Mouse (Mus musculus) midbrain, embryonic 13.5 days (tissue): ENCODE data around the gene Gaa. TPM values are rescaled to one million over a fixed set of nuclear protein-coding genes. Genes with fewer than 3 reads are reported as not detected.

Experiments used
- ATAC-seq: fragments of 200-750 bp; cut with Nextera tagmentation; 2 replicates; pipeline ENCODE4 v1.8.0; 2017; ENCODE audit warnings: mild to moderate bottlenecking, moderate TSS enrichment, moderate library complexity
- H3K27ac ChIP-seq: fragments of 300-500 bp; sonication (generic); 2 replicates; pipeline ENCODE4 v1.5.1; 2015; ENCODE audit warnings: inconsistent platforms, mild to moderate bottlenecking, moderate library complexity
- H3K27me3 ChIP-seq: fragments of 300-500 bp; sonication (generic); 2 replicates; pipeline ENCODE4 v1.6.1; 2015; ENCODE audit warnings: mild to moderate bottlenecking, inconsistent platforms
- H3K36me3 ChIP-seq: fragments of 300-500 bp; sonication (generic); 2 replicates; pipeline ENCODE4 v1.6.1; 2015; ENCODE audit warnings: mild to moderate bottlenecking, inconsistent platforms
- H3K4me1 ChIP-seq: fragments of 300-500 bp; sonication (generic); replicated peaks from 2 replicates; pipeline ENCODE4 v1.6.1; 2015; ENCODE audit warnings: inconsistent platforms
- H3K4me2 ChIP-seq: fragments of 300-500 bp; sonication (generic); replicated peaks from 2 replicates; pipeline ENCODE4 v1.6.1; 2015; ENCODE audit warnings: moderate library complexity, mild to moderate bottlenecking, inconsistent platforms
- H3K4me3 ChIP-seq: fragments of 300-500 bp; sonication (generic); replicated peaks from 2 replicates; pipeline ENCODE4 v1.5.1; 2015; ENCODE audit warnings: mild to moderate bottlenecking, inconsistent platforms
- H3K9ac ChIP-seq: fragments of 300-500 bp; sonication (generic); replicated peaks from 2 replicates; pipeline ENCODE4 v1.6.1; 2015; ENCODE audit warnings: mild to moderate bottlenecking, inconsistent platforms
- H3K9me3 ChIP-seq: fragments of 300-500 bp; sonication (generic); 2 replicates; pipeline ENCODE4 v1.6.1; 2016; ENCODE audit warnings: mild to moderate bottlenecking, inconsistent platforms
- WGBS: fragments of 180-500 bp; shearing (Covaris S2); methylation state at CpG from one replicate; pipeline ENCODE4 v1.1.7; 2015; 5-methylcytosine and 5-hydroxymethylcytosine counted together
- polyA plus RNA-seq: library from polyadenylated mRNA; unstranded; fragments of >200 nt; fragmentation: Nextera tagmentation; extraction: Ambion mirVana; gene quantifications from 2 replicates; pipeline ENCODE4 v1.2.1, GENCODE M21; 2015

Gene Gaa
- polyA plus RNA-seq = 49.9 and 50.7 TPM in 2 replicates

DNA sequence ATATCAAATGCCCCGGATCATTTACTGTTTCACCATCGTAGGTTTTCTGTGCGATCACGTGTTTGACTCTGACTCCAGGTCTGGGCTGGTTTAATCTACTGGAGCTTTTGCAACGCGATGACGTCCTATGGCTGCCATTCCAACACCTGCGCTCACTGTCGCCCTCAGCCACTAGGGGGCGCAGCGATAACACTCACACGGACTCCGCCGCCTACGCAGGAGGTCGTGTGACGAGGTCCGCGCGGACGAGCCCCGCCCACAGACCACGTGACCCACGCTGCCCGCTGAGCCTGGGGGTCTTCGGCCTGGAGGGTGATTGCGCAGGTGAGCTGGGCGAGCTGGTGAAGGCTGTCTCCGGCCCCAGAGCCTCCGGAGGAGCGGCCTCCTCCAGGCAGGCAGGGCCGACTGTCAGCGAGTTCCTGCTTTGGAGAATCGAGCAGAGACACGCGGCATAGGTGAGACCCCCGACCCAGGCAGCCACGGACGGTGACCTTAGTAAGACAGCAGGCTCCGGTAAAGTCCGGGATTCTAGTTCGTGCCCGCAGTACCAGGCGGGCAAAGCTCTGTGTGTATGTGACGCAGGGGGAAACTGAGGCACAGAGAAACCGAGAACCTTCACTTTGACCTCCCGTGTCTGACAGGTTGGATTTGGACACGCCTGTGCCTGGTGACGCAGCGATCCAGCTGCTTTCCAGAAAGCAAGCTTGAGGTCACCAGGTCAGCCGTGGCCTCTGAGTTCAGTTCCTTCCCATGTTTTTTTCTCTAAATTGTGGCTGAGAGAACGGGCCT is at the start of gene Gaa:
Gene Gaa, plus strand, starts transcription at position 120 of the 789 bp plus-strand sequence.
- Histone ChIP-seq H3K9ac (peak within 1 kb of the TSS; percentile 76), H3K4me1 (peaks cover 18% of the 10 kb centered on the region), H3K36me3 (peaks cover 32% of the 10 kb centered on the region), H3K4me3 (peak within 1 kb of the TSS; percentile 64), H3K27me3 (no peaks in the 10 kb centered on the region), H3K9me3 (no peaks in the 10 kb centered on the region), H3K27ac (0 out of 2 replicates have a peak within 1 kb of the TSS, but pooled peaks have one; percentile 11), H3K4me2 (peak within 1 kb of the TSS; percentile 89)
- peak; percentile 90 for ATAC-seq
- 5% methylated on average over 52 of the region's 52 CpGs for WGBS

DNA sequence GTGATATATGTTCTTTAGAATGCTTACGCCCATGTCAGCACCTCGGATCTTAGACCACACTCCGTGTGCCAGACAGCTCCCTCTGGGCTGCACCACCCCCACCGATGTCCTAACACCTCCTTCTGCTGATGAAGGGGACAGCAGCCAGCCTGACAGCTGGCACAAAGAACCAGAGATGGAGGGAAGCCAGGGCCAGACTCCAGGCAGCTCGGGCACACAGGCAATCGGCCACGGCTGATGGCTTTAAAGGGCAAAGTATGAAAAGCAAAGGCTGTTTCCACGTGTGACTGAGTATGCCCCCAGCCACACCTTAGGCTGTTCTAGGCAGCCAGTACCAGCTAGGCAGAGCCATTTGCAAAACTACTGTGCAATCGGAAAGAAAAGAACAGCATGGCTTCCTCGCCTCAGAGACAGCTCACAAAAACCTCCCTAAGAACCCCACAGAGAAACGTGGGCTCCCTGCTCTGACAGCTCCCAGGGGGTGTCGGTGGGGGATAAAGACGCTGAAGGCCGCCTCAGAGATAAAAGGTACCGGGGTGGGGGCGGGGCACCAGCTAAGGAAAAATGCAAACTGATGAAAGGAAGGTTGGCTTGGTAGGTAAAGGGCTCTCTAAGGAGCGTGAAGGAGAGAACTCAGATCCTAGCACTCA is 47.7 kb upstream of the Gaa start:
- Histone ChIP-seq H3K9me3 (no peaks in the 10 kb centered on the region), H3K9ac (peak overlapping the region; percentile 32; the same call in 1 of the 2 replicates), H3K4me2 (peak overlapping the region; percentile 42), H3K27me3 (no peaks in the 10 kb centered on the region), H3K36me3 (peaks cover 9% of the 10 kb centered on the region; the same call in 1 of the 2 replicates), H3K27ac (peak overlapping the region; percentile 74), H3K4me3 (no peak overlapping the region), H3K4me1 (peaks cover 77% of the 10 kb centered on the region)
- 0 out of 2 replicates have a peak, but pooled peaks have one; percentile 7 for ATAC-seq
- 5% methylated on average over 17 of the region's 17 CpGs for WGBS

DNA sequence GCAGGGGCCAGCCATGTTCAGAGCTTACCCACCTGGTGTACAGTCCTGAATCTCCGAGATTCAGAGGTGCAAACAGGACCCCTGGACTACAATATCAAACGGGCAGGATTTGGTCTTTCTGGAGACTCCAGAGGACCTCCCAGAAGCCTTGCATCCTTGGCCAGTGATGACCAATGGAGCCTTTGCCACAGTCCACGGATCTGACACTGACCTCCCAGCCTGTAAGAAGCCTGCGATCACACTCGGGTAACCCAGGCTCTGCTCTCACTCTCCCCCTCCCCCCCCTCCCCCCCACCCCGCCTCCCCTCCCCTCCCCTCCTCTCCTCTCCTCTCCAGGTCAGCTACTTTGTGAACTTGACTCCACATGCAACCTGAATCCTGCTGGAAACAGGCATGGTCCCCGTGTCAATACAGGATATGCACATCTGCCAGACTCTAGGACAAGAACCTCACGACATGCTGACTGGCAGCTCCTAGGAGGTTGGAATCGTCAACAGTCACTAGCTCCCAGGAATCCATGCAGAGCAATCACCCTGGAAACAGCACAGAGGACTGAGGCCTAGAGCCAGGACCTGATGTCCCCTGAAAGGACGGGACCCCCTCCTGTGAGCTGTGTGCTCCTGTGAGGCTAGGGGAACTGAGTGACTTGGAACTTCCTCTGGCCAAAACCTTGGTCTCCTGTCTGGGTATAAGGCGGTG is 45.7 kb upstream of the Gaa start:
- Histone ChIP-seq H3K9ac (no peak overlapping the region), H3K9me3 (no peaks in the 10 kb centered on the region), H3K4me2 (no peak overlapping the region), H3K4me3 (no peak overlapping the region), H3K27me3 (no peaks in the 10 kb centered on the region), H3K36me3 (peaks cover 9% of the 10 kb centered on the region; the same call in 1 of the 2 replicates), H3K27ac (no peak overlapping the region), H3K4me1 (peaks cover 77% of the 10 kb centered on the region)
- 39% methylated on average over 10 of the region's 11 CpGs for WGBS
- no peak for ATAC-seq

DNA sequence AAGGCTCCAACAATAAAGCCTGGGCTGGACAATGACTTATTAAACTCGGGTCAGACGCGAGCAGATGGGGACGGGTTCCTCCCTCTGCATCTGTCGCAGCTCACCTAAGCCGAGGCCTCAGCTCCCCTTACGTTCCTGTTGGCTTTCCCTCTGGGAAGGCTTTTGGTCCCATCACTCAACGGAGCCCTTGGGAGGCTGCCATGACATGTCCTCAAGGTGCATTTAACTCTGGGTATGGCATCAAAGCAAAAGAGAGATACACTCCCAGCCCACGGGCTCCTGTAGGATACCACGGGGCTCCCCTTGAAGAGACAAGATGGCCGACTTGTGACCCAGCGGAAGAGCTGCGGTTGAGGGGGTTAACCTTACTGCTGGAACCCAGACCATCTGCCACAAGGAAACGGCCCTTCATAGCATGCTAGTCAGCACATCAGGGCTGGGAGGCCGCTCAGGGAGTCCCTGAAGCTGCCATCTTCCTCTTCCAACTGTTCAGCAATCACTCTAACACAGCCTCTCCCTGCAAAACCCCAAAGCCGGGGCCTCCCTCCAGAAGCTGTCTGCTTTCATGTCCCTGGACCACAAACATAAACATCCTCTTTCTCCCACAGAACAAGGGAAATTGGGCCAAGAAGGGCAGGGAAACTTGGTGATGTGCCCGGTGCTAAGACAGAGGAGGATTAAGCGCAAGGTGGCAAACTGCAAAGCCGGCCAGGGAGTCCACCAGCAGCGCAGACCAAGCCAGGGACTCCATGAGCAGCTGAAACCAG is 44.4 kb upstream of the Gaa start:
- Histone ChIP-seq H3K9me3 (no peaks in the 10 kb centered on the region), H3K4me2 (no peak overlapping the region), H3K27ac (0 out of 2 replicates have a peak overlapping the region, but pooled peaks have one; percentile 27), H3K27me3 (no peaks in the 10 kb centered on the region), H3K36me3 (0 out of 2 replicates have a peak, but pooled peaks cover 3% of the 10 kb centered on the region), H3K9ac (no peak overlapping the region), H3K4me1 (peaks cover 82% of the 10 kb centered on the region), H3K4me3 (no peak overlapping the region)
- ATAC-seq = no peak
- WGBS = 85% methylated on average over 20 of the region's 20 CpGs

DNA sequence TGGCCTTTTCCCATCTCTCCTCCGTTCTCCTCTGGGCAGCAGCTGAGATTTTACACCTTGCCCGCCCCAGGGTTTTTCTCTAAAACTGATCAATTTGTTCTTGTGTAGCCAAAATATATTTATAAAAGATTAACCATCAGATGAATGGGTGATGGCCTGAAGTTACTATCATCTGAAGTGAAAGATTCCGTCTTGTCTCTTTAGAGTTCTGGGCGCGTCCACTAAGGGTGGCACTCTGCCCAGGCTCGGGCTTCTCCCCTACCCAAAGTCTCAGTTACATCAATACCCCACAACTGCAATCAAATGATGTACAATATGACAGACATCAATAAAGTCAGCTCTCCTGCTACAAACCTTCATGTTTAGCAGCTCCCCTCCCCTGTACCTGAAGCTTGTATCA is 42.8 kb upstream of the Gaa start:
- no peak overlapping the region for H3K27ac ChIP-seq
- no peaks in the 10 kb centered on the region for H3K27me3 ChIP-seq
- H3K36me3 ChIP-seq = no peaks in the 10 kb centered on the region
- H3K4me3 ChIP-seq = 0 out of 2 replicates have a peak overlapping the region, but pooled peaks have one; percentile 1
- peaks cover 86% of the 10 kb centered on the region for H3K4me1 ChIP-seq
- WGBS = 97% methylated on average over 6 of the region's 6 CpGs
- H3K4me2 ChIP-seq = no peak overlapping the region
- no peak overlapping the region for H3K9ac ChIP-seq
- H3K9me3 ChIP-seq = no peaks in the 10 kb centered on the region
- ATAC-seq = no peak

DNA sequence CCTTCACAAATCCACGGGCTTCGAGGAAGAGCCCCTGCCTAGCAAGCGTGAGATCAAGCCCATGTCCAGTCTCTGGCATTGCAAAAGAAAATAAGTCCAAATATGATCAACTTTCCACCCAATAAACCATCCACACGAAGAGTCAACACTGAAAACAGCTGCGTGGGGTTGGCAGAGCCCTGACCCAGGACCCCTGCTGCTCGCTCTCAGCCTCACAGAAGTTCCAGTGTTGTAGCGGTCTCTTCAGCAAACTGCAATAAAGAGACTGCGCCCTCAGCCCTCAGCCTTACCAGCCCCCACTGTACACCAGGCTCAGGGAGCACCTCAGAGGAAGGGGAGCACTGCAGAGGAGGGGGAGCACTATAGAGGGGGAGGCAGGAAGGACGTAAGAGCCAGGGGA is 42.1 kb upstream of the Gaa start:
- no peak for ATAC-seq
- no peak overlapping the region for H3K27ac ChIP-seq
- no peaks in the 10 kb centered on the region for H3K36me3 ChIP-seq
- peaks cover 86% of the 10 kb centered on the region for H3K4me1 ChIP-seq
- 70% methylated on average over 9 of the region's 9 CpGs for WGBS
- peak overlapping the region; percentile 44; the same call in 1 of the 2 replicates for H3K9ac ChIP-seq
- H3K27me3 ChIP-seq = no peaks in the 10 kb centered on the region
- H3K9me3 ChIP-seq = no peaks in the 10 kb centered on the region
- H3K4me3 ChIP-seq = no peak overlapping the region
- H3K4me2 ChIP-seq = peak overlapping the region; percentile 98

DNA sequence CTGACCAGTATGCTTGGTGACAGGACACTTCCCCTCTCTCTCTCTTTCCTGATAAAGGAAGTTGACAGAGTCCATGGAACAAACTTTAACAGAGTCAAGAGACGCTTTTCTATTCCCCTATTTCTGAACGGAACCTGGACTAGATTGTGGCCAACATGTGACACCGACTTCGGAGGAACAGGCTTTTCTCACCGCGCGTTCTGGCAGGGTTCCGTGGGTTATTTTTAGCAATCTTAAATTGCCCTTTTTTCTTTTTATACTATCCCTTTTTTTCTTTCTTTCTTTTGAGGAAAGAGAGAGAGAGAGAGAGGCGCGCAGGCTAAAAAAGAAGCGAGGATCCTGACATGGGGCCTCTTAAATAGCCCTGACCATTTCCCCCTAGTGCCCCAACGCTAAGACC is 40.1 kb upstream of the Gaa start:
- 4% methylated on average over 12 of the region's 12 CpGs for WGBS
- peak overlapping the region; percentile 89 for H3K9ac ChIP-seq
- peaks cover 12% of the 10 kb centered on the region for H3K36me3 ChIP-seq
- no peak for ATAC-seq
- peaks cover 71% of the 10 kb centered on the region for H3K4me1 ChIP-seq
- H3K9me3 ChIP-seq = no peaks in the 10 kb centered on the region
- H3K27ac ChIP-seq = peak overlapping the region; percentile 88
- peak overlapping the region; percentile 98 for H3K4me2 ChIP-seq
- no peaks in the 10 kb centered on the region for H3K27me3 ChIP-seq
- peak overlapping the region; percentile 70 for H3K4me3 ChIP-seq

DNA sequence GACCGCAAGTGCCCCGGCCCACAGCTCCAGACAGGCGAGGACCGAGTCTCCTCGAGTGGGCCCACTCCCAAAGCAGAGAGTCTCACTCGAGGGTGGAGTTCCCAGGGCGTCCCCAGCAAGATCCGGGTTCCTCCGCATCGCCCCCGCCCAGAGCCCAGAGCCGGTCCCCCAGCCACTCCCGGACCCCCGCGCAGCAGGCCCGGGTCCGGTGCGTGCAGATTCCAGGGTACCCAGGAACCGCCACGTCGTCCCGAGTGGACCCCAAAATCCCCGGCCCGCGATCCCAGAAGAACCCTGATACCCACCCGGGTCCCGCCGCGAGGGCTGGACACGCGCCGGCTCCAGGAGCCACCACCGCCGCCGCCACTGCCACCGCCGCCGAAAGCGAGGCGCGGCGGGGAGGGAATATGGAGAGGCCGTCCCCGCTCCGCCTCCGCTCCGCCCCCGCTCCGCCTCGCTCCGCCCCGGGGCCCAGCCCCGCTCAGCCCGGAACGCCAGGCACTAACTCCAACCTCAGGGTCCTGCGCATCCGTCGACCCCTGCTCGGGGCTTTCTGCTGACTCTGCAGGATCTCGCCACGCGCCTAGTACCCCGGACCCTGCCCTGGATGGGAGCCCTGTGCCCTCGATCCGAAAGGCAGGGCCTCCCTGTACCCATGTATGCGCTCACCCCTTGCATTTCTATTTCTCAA is 39.5 kb upstream of the Gaa start, which contains the start of the genes Tbc1d16 and Ccdc40:
Gene Tbc1d16, minus strand, starts transcription at position 409 of the 691 bp plus-strand sequence.
Gene Ccdc40, plus strand, starts transcription at position 482 of the 691 bp plus-strand sequence.
- H3K4me3 ChIP-seq = peak within 1 kb of the TSS; percentile 70
- peaks cover 12% of the 10 kb centered on the region for H3K36me3 ChIP-seq
- H3K9ac ChIP-seq = peak within 1 kb of the TSS; percentile 89
- no peaks in the 10 kb centered on the region for H3K27me3 ChIP-seq
- H3K4me2 ChIP-seq = peak within 1 kb of the TSS; percentile 98
- ATAC-seq = peak; percentile 88
- H3K9me3 ChIP-seq = no peaks in the 10 kb centered on the region
- H3K4me1 ChIP-seq = peaks cover 65% of the 10 kb centered on the region
- under 1% methylated on average over 64 of the region's 66 CpGs for WGBS
- peak within 1 kb of the TSS; percentile 88 for H3K27ac ChIP-seq

DNA sequence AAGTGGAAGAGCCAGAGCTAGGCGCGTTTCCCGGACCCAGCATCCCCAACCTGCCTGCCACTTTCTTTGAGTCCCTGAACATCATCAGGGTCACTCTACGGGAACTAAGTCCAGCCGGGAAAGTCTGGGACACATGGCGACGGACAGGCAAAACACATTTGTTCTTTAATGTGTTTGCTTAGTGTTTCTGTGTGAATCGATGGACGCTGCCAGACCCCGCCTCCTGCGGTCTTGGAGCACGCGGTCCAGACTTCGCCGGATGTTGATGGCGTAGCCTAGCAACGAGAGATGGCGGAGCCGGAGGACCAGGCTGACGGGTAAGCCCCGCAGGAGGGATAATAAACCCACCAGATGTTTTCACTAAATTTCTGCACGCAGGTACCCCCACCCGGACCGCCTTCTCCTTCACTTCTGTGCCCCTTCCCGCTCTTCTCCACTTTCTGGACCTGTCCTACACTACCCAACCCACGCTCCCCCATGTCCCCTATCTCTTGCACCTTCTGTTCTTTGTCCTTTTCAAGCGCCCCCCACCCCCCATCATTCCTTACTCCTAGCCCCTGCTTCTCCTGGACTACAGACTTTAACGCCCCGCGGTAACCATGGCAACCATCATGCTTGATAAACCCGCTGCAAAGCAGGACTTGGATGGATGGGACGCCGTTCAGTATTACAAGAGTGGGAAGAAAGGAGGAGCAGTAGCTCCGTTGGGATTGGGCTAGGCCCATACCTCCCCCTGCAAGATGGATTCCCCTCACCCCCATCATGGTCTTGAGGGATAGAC is 38.7 kb upstream of the Gaa start:
- H3K4me1 ChIP-seq = peaks cover 57% of the 10 kb centered on the region

DNA sequence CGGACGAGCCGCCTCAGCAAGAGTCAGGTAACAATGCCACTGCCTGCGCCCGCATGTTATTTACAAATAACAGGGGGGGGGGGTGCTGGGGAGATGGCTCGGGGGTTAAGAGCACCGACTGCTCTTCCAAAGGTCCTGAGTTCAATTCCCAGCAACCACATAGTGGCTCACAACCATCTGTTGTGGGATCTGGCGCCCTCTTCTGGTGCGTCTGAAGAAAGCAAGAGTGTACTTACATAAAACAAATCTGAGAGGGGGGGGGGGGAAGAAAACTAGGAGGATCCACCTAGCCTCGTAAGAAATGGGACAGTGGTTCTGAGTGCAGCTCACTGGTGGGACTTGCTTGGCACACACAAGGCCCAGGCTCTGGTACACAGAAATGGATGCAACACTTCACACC is 32.9 kb upstream of the Gaa start:
- no peak overlapping the region for H3K27ac ChIP-seq
- H3K4me1 ChIP-seq = peaks cover 27% of the 10 kb centered on the region
- ATAC-seq = no peak
- peaks cover 50% of the 10 kb centered on the region for H3K36me3 ChIP-seq
- H3K27me3 ChIP-seq = no peaks in the 10 kb centered on the region
- WGBS = 96% methylated on average over 10 of the region's 10 CpGs
- H3K9ac ChIP-seq = no peak overlapping the region
- no peak overlapping the region for H3K4me3 ChIP-seq
- peaks cover 3% of the 10 kb centered on the region; the same call in 1 of the 2 replicates for H3K9me3 ChIP-seq
- no peak overlapping the region for H3K4me2 ChIP-seq

More for the DNA sequence above, 38.7 kb upstream of the Gaa start:
- peak overlapping the region; percentile 70 for H3K4me3 ChIP-seq
- under 1% methylated on average over 34 of the region's 34 CpGs for WGBS
- ATAC-seq = peak; percentile 93
- H3K27me3 ChIP-seq = no peaks in the 10 kb centered on the region
- peak overlapping the region; percentile 98 for H3K4me2 ChIP-seq
- H3K27ac ChIP-seq = peak overlapping the region; percentile 88
- peaks cover 19% of the 10 kb centered on the region for H3K36me3 ChIP-seq
- H3K9me3 ChIP-seq = no peaks in the 10 kb centered on the region
- H3K9ac ChIP-seq = peak overlapping the region; percentile 89
